Mouse (Mus musculus) MEL-GATA-1-ER (cell line): ENCODE results near the gene Treml2.
"Not testable (repeated sequence)": the region's sequence is repeated elsewhere in the genome, so short reads cannot be mapped to it uniquely, and the experiment has no call there.

Experiments
- DNase-seq: peaks from one replicate; pipeline ENCODE4 v3.0.0-alpha.2; 2012; ENCODE audit warnings: low read depth; ENCODE audit errors: extremely low read depth

Treml2 gene

GRCm38 (mm10) chr17:48346834-48347233 is 47.5 kb downstream of the Treml2 start:
- no peak for DNase-seq

DNA sequence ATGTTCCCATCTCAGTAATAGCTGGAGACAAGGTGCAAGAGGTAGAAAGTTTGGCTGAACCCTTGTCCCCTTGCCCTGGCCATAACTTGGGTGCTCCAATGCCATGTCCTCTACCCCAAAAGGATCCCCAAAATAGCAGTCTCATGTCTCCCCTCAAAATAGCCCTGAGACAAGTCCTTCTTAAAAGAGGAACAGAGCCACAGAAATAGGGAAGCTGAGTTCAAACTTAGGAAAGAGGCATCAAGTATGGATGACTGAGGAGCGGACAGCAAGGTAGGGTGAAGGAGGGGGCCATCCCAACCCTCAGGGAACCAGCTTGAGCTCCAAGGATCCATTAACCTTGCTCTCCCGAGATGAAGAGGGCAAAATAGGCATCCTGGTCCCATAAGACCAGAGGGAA is 48.0 kb downstream of the Treml2 start:
- peak; percentile 59 for DNase-seq

DNA sequence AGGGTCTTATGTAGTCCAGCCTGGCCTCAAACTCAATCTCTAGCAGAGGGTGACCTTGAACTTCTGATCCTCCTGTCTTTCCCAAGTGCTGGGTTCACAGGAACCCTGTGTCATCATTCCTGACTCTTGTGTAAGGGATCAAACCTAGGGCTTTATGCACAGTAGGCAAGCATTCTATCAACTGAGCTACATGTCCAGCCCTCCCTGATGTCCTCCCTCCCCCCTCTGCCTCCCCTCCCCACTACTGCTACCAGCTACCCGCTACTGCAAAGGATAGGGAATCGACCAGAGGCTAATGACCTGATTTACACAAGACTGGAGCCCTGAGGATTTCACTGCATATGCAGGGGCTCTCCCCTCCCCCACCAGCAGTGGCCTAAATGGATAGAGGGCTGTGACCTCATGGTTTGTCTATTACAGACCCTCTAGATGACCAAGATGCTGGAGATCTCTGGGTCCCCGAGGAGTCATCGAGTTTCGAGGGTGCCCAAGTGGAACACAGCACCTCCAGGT is 51.4 kb downstream of the Treml2 start:
- DNase-seq: no peak

DNA sequence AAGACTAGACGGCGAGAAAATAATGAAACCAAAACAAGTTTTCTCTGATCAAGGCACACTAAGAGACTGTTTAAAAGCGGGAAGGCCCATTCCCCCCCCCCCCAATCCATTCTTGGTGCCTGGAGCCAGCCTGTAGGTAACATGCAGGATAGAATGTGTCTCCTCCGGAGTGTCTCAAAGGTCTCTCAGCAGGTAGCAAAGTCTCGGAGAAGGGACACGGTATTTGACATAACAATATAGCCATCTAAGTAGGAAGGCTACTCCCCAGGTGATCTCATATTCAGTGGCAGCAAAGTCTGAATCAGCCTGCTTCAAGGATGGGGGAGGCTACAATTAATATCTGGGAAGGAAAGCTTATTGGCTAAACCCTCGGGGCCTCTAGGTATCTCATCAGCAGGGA is 53.7 kb downstream of the Treml2 start:
- DNase-seq: not testable (repeated sequence)

GRCm38 (mm10) chr17:48355822-48356221 is 56.5 kb downstream of the Treml2 start:
- DNase-seq: no peak

DNA sequence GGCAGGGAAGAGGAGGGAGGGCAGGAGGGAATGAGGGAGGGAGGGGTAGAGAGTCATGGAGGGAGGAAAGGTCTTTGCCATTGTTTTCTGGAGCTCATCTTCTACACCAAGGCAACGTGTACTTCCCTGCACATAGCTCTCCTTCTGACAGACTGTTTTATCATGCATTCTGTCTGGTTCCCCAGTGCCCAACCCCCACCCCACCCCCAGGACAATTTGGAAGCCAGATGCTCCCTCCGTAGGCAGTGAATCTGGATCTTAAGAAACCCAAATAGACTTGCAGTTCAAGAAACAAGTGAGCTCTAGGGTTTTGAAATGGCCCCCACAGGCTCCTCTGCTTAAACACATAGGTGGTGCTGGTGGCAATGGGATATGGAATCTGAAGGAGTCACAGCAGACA is 58.6 kb downstream of the Treml2 start:
- no peak for DNase-seq

DNA sequence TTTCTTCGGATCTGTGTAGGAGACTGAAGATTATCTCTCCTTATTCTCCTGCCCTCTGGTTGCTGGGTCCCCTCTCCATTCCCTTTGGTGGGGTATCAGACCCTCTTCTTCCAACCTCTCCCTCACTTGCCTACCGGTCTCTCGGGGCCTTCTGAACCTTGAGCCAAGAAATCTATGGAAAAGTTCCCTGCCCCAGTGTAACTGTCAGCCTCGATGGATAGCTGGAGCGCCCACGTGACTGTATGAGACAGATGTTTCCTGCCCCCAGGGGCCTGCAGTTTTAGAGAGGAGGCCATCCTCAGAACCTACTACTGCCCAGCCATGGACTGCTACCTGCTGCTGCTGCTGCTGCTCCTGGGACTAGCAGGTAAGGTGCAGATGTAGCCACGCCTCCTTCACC is 60.3 kb downstream of the Treml2 start, which contains the start of gene Treml1:
Gene Treml1 (plus strand): TSS at position 301 of the 400 bp plus-strand sequence.
- no peak for DNase-seq

GRCm38 (mm10) chr17:48360462-48360861 is 61.2 kb downstream of the Treml2 start:
- DNase-seq: peak; percentile 79
